Mouse (Mus musculus) stomach, postnatal 0 days (tissue): ENCODE data around the gene Catsper1.

ENCODE experiments used
- CTCF ChIP-seq: IDR thresholded peaks from 2 replicates; pipeline ENCODE4 v1.5.1; 2016; ENCODE audit warnings: antibody characterized with exemption, low read depth, mild to moderate bottlenecking, moderate library complexity
- EP300 ChIP-seq: optimal IDR thresholded peaks from 2 replicates; pipeline ENCODE3; 2016; ENCODE audit warnings: antibody characterized with exemption

- TF ChIP-seq CTCF (no peak), EP300 (no peak)
These were observed 26.5 kb upstream of the Catsper1 start for GRCm38 (mm10) chr19:5309025-5309424.
